Mouse (Mus musculus): Measurements from ENCODE around the gene Gpr137c.

DNA sequence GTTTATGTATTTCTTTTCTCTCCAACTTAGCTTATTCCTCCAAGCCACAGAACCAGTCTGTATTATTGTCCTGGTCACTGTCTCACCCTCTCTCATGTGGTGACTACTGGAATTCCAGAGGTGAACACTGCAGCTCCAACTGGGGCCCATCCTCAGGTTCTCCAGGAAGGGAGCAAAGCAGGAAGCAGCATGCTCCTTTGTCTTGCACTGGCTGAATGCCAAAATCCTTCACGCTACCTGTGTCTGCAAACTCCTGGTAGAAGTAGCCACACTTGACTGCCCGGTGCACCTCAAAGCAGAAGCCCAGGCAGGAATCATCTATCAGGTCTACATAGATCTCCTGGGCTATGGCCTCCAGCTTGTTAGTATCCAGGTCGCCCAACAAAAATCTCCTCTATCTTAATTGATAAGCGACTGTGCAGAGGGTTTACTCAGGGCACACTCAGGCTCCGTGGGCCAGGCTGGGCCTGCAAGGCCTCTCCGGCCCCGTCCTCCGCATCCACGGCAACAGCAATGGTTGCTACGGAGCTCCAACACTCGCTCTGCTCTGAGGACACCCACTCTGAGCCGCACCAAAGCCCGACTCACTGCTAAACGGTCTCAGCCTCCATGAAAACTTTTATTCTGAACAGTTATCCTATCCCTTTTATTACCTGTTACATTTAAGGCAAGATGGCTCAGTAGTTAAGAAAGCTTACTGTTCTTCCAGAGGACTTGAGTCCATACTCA is 44.3 kb upstream of the Gpr137c start:
- TF ChIP-seq CTCF (conservative IDR thresholded peaks at IDR 0.05 in 1 of 2, IDR thresholded peaks at IDR 0.05 in 1 of 2; ENCODE audit: low read depth in 2 of 2, low read length in 2 of 2) (no peak), PAX5 (IDR thresholded peaks at IDR 0.05; ENCODE audit: low read length) (no peak), SIN3A (IDR thresholded peaks at IDR 0.05; ENCODE audit: low read length) (no peak), ZC3H11A (IDR thresholded peaks at IDR 0.05; ENCODE audit: low read depth, low read length) (no peak), CHD2 (IDR thresholded peaks at IDR 0.05; ENCODE audit: low read length) (no peak), ELF1 (IDR thresholded peaks at IDR 0.05; ENCODE audit: low read depth, low read length) (no peak), SMC3 (IDR thresholded peaks at IDR 0.05; ENCODE audit: low read depth, low read length) (no peak), E2F4 (IDR thresholded peaks at IDR 0.05; ENCODE audit: insufficient replicate concordance, low read depth, low read length) (no peak), RAD21 (IDR thresholded peaks at IDR 0.05; ENCODE audit: low read depth, low read length) (no peak), POLR2A (IDR thresholded peaks at IDR 0.05; ENCODE audit: low read depth, low read length) (no peak), TBP (conservative IDR thresholded peaks at IDR 0.05; ENCODE audit: low read depth, low read length) (no peak), EP300 (IDR thresholded peaks at IDR 0.05; ENCODE audit: low read length) (no peak), GABPA (IDR thresholded peaks at IDR 0.05; ENCODE audit: insufficient replicate concordance, low read depth, low read length) (no peak), JUN (IDR thresholded peaks at IDR 0.05; ENCODE audit: insufficient read depth, low read depth, low read length) (no peak)
